Mouse (Mus musculus) forebrain, embryonic 11.5 days (tissue): ENCODE measurements around the gene Fap. TPM values are rescaled to one million over a fixed set of nuclear protein-coding genes. Genes with fewer than 3 reads are reported as not detected.

Experiments used
- ATAC-seq: fragments of 200-750 bp; cut with Nextera tagmentation; replicated peaks from 2 replicates; pipeline ENCODE4 v1.8.0; 2017; ENCODE audit warnings: moderate TSS enrichment; ENCODE audit not compliant: low FRiP score
- DNase-seq: peaks from one replicate; pipeline ENCODE4 v3.0.0-alpha.2; 2017; ENCODE audit warnings: low spot score
- H3K27ac ChIP-seq: fragments of 300-500 bp; sonication (generic); 2 replicates; pipeline ENCODE4 v1.5.1; 2014; ENCODE audit warnings: low read depth, low read length
- H3K27me3 ChIP-seq: fragments of 300-500 bp; sonication (generic); 2 replicates; pipeline ENCODE4 v1.6.1; 2014; ENCODE audit warnings: mild to moderate bottlenecking, low read length, mixed read lengths; ENCODE audit not compliant: control insufficient read depth, insufficient read depth
- H3K36me3 ChIP-seq: fragments of 300-500 bp; sonication (generic); 2 replicates; pipeline ENCODE4 v1.6.1; 2014; ENCODE audit warnings: mild to moderate bottlenecking, low read length, moderate library complexity, mixed read lengths; ENCODE audit not compliant: control insufficient read depth, insufficient read depth
- H3K4me1 ChIP-seq: fragments of 300-500 bp; sonication (generic); replicated peaks from 2 replicates; pipeline ENCODE4 v1.6.1; 2014; ENCODE audit warnings: low read length, mixed read lengths; ENCODE audit not compliant: control insufficient read depth, insufficient read depth
- H3K4me2 ChIP-seq: fragments of 300-500 bp; sonication (generic); 2 replicates; pipeline ENCODE4 v1.6.1; 2014; ENCODE audit warnings: low read depth, mild to moderate bottlenecking, low read length, moderate library complexity, mixed read lengths; ENCODE audit not compliant: severe bottlenecking
- H3K4me3 ChIP-seq: fragments of 300-500 bp; sonication (generic); 2 replicates; pipeline ENCODE4 v1.5.1; 2014; ENCODE audit warnings: low read depth, low read length
- H3K9ac ChIP-seq: fragments of 300-500 bp; sonication (generic); 2 replicates; pipeline ENCODE4 v1.6.1; 2014; ENCODE audit warnings: low read length
- H3K9me3 ChIP-seq: fragments of 300-500 bp; sonication (generic); 2 replicates; pipeline ENCODE4 v1.6.1; 2016; ENCODE audit warnings: low read length, mixed read lengths; ENCODE audit not compliant: control insufficient read depth
- WGBS: fragments of 180-500 bp; shearing (Covaris S2); extraction: QIAGEN DNeasy Blood & Tissue Kit; methylation state at CpG from one replicate; pipeline ENCODE4 v1.1.7; 2014; 5-methylcytosine and 5-hydroxymethylcytosine counted together
- polyA plus RNA-seq: library from polyadenylated mRNA; unstranded; fragments of >200 nt; fragmentation: Nextera tagmentation; extraction: Ambion mirVana; gene quantifications from 2 replicates; pipeline ENCODE4 v1.2.1, GENCODE M21; 2014

Gene Fap
- polyA plus RNA-seq, 1 experiment from 2014 or later, result 3.5 TPM

DNA sequence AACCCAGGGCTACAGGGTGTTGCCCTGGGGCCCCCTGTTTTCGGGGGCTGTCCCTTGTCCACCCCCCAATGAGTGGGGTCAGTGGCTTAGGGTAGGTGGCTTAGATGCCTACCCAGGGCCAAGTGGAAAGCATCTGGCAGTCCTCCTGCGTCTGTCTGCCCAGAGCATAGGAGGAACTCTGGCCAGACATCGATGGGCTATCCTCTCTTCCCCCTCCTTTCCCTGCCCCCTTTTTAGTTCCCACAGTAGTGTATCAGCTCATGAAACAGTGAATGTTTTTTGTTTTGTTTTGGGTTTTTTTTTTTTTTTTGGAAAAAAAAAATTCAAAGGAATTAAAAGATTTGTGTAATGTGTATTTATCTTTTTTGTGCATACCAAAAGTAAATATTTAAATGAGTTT lies 17.7 kb upstream of the Fap start:
- WGBS, result 90% methylated on average over 3 of the region's 3 CpGs
- ATAC-seq (no peak), DNase-seq (no peak)
- Histone ChIP-seq H3K4me3 (no peak overlapping the region), H3K27ac (no peak overlapping the region), H3K4me2 (no peak overlapping the region), H3K9me3 (no peaks in the 10 kb centered on the region), H3K4me1 (no peaks in the 10 kb centered on the region), H3K27me3 (no peaks in the 10 kb centered on the region), H3K9ac (no peak overlapping the region), H3K36me3 (no peaks in the 10 kb centered on the region)

DNA sequence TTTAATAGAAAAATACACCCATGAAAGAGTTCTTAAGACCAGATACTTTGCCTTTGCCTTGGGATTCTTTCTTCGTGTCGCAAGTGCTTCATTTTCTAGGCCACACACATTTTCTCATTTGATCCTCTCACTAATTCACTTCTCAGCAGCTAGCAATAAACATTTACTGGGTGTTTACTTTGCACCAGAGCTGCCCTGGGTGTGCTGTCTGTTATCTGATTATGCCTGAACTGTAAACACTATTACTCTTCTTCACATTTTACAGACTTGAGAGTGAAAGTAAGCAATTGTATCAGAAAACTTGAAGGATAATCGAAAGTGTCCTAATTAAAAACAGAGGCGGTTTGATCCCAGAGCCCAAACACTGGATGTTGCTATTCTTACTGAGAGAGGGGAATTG lies 15.5 kb upstream of the Fap start:
- Histone ChIP-seq H3K27me3 (no peaks in the 10 kb centered on the region), H3K27ac (no peak overlapping the region), H3K4me3 (no peak overlapping the region), H3K4me2 (no peak overlapping the region), H3K9me3 (no peaks in the 10 kb centered on the region), H3K36me3 (no peaks in the 10 kb centered on the region), H3K4me1 (no peaks in the 10 kb centered on the region), H3K9ac (no peak overlapping the region)
- no peak for ATAC-seq
- DNase-seq, result no peak
- 93% methylated on average over 4 of the region's 4 CpGs for WGBS

DNA sequence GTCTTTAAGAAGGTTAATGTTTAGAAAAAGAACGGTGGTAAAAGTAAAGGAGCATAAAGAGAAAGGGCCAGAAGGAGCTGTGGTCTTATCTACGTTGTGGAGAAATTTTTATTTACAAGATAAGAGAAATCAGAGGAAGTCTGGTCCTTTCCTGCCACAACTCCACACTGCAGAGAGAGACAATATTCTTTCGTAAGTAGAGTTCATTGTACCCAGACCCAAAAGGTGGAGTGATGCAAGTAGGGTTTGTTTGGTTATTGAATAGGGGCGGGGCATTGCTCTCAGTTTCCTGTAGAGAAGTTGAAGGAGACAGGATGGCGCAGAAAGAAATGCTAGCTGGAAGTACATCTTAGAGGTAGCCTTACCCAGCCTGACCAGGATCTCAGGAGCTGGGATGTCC lies 11.9 kb upstream of the Fap start:
- Histone ChIP-seq H3K36me3 (no peaks in the 10 kb centered on the region), H3K4me1 (no peaks in the 10 kb centered on the region), H3K4me2 (no peak overlapping the region), H3K27ac (no peak overlapping the region), H3K4me3 (no peak overlapping the region), H3K9ac (no peak overlapping the region), H3K9me3 (no peaks in the 10 kb centered on the region), H3K27me3 (no peaks in the 10 kb centered on the region)
- 90% methylated on average over 5 of the region's 5 CpGs for WGBS
- ATAC-seq, result no peak
- DNase-seq, result no peak

DNA sequence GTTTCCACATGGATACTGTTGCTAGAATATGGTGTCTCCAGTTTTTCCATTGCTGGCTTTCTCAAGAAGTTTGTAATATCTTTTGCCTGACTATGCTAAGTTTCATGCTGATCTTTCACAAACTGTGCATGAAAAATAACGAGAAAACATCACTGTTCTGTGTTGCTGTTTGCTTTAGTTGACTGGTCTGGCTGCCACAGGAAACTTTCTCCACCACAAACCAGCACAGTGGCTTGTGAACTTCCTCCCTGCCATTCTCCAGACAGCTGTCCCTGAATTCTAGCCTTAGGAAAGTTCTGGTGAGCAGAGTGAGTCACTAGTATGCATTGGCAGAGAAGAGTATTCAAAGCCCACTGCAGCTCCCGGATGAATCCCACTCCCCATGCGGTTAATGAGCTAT lies 1.1 kb upstream of the Fap start:
- no peaks in the 10 kb centered on the region for H3K36me3 ChIP-seq
- no peak for ATAC-seq
- no peaks in the 10 kb centered on the region for H3K9me3 ChIP-seq
- no peaks in the 10 kb centered on the region for H3K4me1 ChIP-seq
- H3K27me3 ChIP-seq, result no peaks in the 10 kb centered on the region
- no peak overlapping the region for H3K4me2 ChIP-seq
- H3K9ac ChIP-seq, result no peak overlapping the region
- no peak overlapping the region for H3K4me3 ChIP-seq
- DNase-seq, result no peak
- WGBS, result 83% methylated on average over 3 of the region's 3 CpGs
- no peak overlapping the region for H3K27ac ChIP-seq

DNA sequence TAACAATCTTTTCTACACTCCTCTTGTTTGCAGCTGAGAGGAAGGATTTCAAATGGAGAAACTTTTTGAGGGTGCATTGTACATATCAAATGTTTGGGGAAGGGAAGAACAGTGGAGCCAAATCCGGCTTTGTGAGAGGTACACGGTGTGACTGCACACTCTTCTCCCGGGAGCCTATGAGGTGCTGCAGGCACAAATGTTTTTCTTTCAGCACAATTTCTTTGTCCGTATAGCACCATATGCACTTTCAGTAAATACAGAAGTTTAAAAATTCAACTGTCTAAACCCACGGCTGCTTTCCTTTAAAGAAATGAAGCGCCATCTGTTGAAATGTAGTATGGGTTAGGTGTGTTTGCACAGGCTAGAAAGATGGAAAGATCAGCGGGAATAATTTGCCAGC lies 375 bp upstream of the Fap start:
- Histone ChIP-seq H3K9ac (no peak overlapping the region), H3K4me3 (no peak overlapping the region), H3K4me1 (no peaks in the 10 kb centered on the region), H3K27ac (no peak overlapping the region), H3K4me2 (no peak overlapping the region), H3K27me3 (no peaks in the 10 kb centered on the region), H3K36me3 (no peaks in the 10 kb centered on the region), H3K9me3 (no peaks in the 10 kb centered on the region)
- no peak for DNase-seq
- ATAC-seq, result no peak
- 76% methylated on average over 7 of the region's 7 CpGs for WGBS

DNA sequence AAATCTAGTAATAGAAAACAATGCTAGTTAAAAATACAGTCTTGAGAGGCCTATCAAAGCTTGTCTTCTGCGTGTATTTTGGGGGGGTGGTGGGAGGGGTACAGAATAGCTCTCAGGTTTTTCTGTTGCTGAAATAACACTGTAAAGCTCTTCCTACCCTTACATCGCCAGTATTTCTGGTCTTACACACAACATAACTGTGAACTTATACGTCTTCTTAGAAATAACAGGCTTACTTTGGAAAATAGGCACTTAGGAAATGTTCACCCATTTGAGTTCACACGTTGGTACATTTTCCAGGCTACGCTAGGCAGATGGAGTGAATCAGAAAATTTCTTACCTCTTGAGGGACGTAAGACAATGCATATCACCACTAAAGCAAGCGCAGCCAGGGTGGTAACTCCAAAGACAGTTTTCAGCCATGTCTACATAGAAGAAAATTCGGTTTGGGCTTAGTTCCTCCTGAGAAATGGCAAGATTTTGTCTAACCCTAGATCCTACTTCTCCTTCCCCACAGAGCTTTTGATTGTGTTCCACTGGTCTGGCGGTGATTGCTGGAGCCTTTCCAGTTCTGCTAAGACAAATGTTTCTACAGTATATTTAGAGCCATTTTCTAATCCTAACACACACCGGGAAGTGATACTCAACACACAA lies 649 bp downstream of the Fap start:
- no peaks in the 10 kb centered on the region for H3K36me3 ChIP-seq
- 0 out of 2 replicates have a peak overlapping the region, but pooled peaks have one; percentile 12 for H3K27ac ChIP-seq
- H3K4me3 ChIP-seq, result no peak overlapping the region
- WGBS, result 79% methylated on average over 10 of the region's 10 CpGs
- ATAC-seq, result no peak
- 0 out of 2 replicates have a peak overlapping the region, but pooled peaks have one; percentile 5 for H3K4me2 ChIP-seq
- H3K9me3 ChIP-seq, result no peaks in the 10 kb centered on the region
- no peaks in the 10 kb centered on the region for H3K4me1 ChIP-seq
- H3K9ac ChIP-seq, result no peak overlapping the region
- DNase-seq, result no peak
- no peaks in the 10 kb centered on the region for H3K27me3 ChIP-seq

DNA sequence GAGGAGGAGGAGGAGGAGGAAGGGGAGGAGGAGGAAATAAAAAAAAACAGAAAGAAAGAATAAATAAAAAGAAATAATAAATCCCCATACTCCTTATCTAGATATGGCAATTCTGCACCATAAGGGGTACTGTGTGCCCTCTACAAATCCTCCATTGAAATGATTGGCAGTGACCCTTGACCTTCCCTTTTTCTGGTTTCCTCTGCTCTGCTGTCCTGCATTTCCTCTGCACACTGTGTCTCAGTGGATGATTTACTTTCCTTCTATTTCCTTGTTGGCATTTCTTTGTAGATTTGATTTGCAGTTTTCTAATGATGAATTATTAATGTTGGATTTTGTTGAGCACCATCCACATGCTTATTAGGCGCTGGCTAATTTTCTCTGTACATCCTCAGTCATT lies 9.2 kb downstream of the Fap start:
- no peaks in the 10 kb centered on the region for H3K9me3 ChIP-seq
- DNase-seq, result no peak
- no peak overlapping the region for H3K9ac ChIP-seq
- H3K4me2 ChIP-seq, result no peak overlapping the region
- no peak overlapping the region for H3K27ac ChIP-seq
- no peaks in the 10 kb centered on the region; the same call in 1 of the 2 replicates for H3K4me1 ChIP-seq
- no peak for ATAC-seq
- H3K27me3 ChIP-seq, result no peaks in the 10 kb centered on the region
- WGBS, result 93% methylated on average over 1 of the region's 1 CpGs
- no peaks in the 10 kb centered on the region for H3K36me3 ChIP-seq
- no peak overlapping the region for H3K4me3 ChIP-seq

DNA sequence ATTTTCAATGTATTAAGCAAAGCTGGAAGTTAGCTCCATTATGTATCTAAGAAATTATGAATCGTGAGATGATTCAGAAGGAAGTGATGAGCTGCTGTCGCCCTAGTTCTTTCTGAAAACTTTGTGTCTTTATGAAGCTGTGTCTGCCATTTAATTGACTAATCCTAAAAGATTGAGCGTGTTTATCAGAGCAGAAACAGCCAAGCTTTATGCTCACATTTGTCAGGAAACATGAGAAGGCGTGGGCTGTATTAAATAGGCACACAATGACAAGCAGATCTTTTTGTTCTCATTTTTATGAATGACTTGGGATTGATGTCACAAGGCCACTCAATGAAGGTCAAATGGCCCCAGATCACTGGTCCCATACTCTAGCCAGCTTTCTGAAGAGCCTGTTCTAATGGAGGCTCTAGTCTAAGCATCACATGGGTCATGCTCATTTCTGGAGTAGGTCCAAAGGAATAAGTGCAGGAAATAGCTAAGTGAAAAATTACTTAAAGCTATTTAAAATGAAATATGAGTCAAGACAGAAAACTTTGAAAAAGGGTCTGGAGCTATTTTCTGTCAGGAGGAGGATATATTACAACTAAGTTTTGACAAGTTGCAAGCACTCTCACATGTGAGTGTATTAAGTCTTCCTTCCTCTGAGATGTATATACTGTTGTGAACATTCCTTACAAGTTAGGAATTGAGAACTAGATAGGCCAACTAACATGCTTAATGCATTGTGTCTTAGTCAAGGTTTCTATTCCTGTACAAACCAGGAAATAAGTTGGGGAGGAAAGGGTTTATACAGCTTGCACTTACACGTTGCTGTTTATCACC lies 11.0 kb downstream of the Fap start:
- no peaks in the 10 kb centered on the region for H3K36me3 ChIP-seq
- H3K27me3 ChIP-seq, result no peaks in the 10 kb centered on the region
- H3K4me1 ChIP-seq, result no peaks in the 10 kb centered on the region; the same call in 1 of the 2 replicates
- DNase-seq (no peak), ATAC-seq (no peak)
- no peak overlapping the region for H3K27ac ChIP-seq
- H3K9ac ChIP-seq, result no peak overlapping the region
- WGBS, result 60% methylated on average over 5 of the region's 5 CpGs
- no peak overlapping the region for H3K4me3 ChIP-seq
- no peaks in the 10 kb centered on the region for H3K9me3 ChIP-seq
- no peak overlapping the region for H3K4me2 ChIP-seq
